Mouse (Mus musculus) myocyte (in vitro differentiated cells): ENCODE data around the gene Ahsa1.

ENCODE experiments used
- CEBPB ChIP-seq: IDR thresholded peaks from 2 replicates; pipeline ENCODE4 v1.6.1; 2011; ENCODE audit warnings: mild to moderate bottlenecking, moderate library complexity; ENCODE audit not compliant: poor library complexity, insufficient read depth, severe bottlenecking
- E2F4 ChIP-seq: IDR thresholded peaks from one replicate; pipeline ENCODE4 v1.6.1; 2011; ENCODE audit warnings: mild to moderate bottlenecking, control low read depth, moderate library complexity; ENCODE audit not compliant: insufficient read depth
- MAX ChIP-seq: IDR thresholded peaks from one replicate; pipeline ENCODE4 v1.6.1; 2011; ENCODE audit warnings: low read depth, mild to moderate bottlenecking, control low read depth
- MYOD1 ChIP-seq, 3 experiments: IDR thresholded peaks; one replicate each; pipeline ENCODE4 v1.6.1; 2011; ENCODE audit warnings: control low read depth in 2 of 3, low read depth in 2 of 3, mild to moderate bottlenecking in 2 of 3, moderate library complexity in 1 of 3; ENCODE audit not compliant: insufficient read length in 2 of 3, control insufficient read depth in 1 of 3
- POLR2A ChIP-seq: IDR thresholded peaks from one replicate; pipeline ENCODE4 v1.6.1; 2011; ENCODE audit warnings: low read depth, mild to moderate bottlenecking, control low read depth, moderate library complexity; ENCODE audit not compliant: insufficient read length
- POLR2AphosphoS2 ChIP-seq: IDR thresholded peaks from one replicate; pipeline ENCODE4 v1.6.1; 2011; ENCODE audit warnings: low read depth, control low read depth; ENCODE audit not compliant: insufficient read length
- REST ChIP-seq: IDR thresholded peaks from one replicate; pipeline ENCODE4 v1.6.1; 2011; ENCODE audit warnings: mild to moderate bottlenecking, control low read depth, moderate library complexity; ENCODE audit not compliant: insufficient read depth, insufficient read length
- SRF ChIP-seq: IDR thresholded peaks from one replicate; pipeline ENCODE4 v1.6.1; 2011; ENCODE audit warnings: low read depth; ENCODE audit not compliant: control insufficient read depth, insufficient read length
- TCF12 ChIP-seq: IDR thresholded peaks from one replicate; pipeline ENCODE4 v1.6.1; 2011; ENCODE audit warnings: mild to moderate bottlenecking, control low read depth; ENCODE audit not compliant: poor library complexity, insufficient read depth, severe bottlenecking
- USF1 ChIP-seq: IDR thresholded peaks from one replicate; pipeline ENCODE4 v1.6.1; 2011; ENCODE audit warnings: low read depth, mild to moderate bottlenecking, control low read depth, moderate library complexity

DNA sequence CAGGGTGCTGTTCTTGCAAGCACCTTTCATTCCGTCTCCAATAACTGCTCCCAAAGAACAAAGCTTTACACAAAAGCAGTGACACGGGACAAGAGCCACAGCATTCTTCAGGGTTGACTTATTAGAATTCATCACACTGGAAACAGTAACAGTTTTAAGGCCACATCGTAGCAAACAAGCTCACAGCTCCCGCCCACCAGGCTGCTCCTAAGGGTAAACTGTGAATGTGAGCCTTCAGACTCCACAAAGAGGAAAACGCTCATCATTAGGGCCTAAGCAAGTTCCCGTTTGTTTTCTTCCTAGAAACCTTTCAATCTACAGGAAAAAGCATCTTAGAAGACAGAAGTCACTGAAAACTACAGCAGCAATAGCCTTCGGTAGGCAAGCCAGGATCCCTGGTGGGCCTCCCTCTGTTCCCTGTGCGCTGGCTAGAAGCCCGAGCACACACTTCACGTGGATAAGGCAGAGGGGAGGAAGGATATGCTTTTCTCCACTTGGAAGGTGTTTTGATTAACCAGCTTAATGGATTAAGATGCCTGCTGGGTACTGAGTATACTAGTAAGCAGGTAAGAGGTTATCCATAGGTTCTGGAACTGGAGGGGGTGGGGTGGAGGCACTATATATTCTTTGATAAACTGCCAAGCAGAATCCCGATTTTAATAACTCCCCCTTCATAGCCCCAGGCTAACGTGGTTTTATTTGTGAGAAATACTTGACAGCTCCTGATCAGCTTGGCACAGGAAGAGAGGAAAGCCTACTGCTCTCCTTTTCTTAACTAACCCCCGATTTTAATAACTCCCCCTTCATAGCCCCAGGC is 39.7 kb downstream of the Ahsa1 start:
- TF ChIP-seq POLR2A (no peak), E2F4 (no peak), SRF (no peak), MAX (no peak), CEBPB (no peak), TCF12 (no peak), REST (no peak), USF1 (no peak), POLR2AphosphoS2 (no peak), MYOD1 (IDR thresholded peaks at IDR 0.05; ENCODE audit: control insufficient read depth in 1 of 3, insufficient read length in 2 of 3, low read depth in 2 of 3) (no peak)
